Mouse (Mus musculus) heart, postnatal 0 days (tissue): Measurements from ENCODE around the gene Slc7a15. TPM values are rescaled to one million over a fixed set of nuclear protein-coding genes. Genes with fewer than 3 reads are reported as not detected.

ENCODE experiments used
- ATAC-seq: fragments of 200-750 bp; cut with Nextera tagmentation; 2 replicates; pipeline ENCODE4 v1.8.0; 2017; ENCODE audit warnings: low read depth, moderate number of reproducible peaks, moderate library complexity; ENCODE audit not compliant: insufficient read depth
- DNase-seq: peaks from one replicate; pipeline ENCODE4 v3.0.0-alpha.2; 2016; ENCODE audit warnings: low spot score
- H3K27ac ChIP-seq: fragments of 300-500 bp; sonication (generic); 2 replicates; pipeline ENCODE4 v1.5.1; 2014; ENCODE audit warnings: low read depth, mild to moderate bottlenecking
- H3K27me3 ChIP-seq: fragments of 300-500 bp; sonication (generic); 2 replicates; pipeline ENCODE4 v1.6.1; 2014; ENCODE audit warnings: low read length, mixed read lengths; ENCODE audit not compliant: control insufficient read depth, insufficient read depth
- H3K36me3 ChIP-seq: fragments of 300-500 bp; sonication (generic); replicated peaks from 2 replicates; pipeline ENCODE4 v1.6.1; 2014; ENCODE audit warnings: low read length, mixed read lengths; ENCODE audit not compliant: control insufficient read depth, insufficient read depth
- H3K4me1 ChIP-seq: fragments of 300-500 bp; sonication (generic); 2 replicates; pipeline ENCODE4 v1.6.1; 2014; ENCODE audit warnings: antibody characterized with exemption; ENCODE audit not compliant: control insufficient read depth, insufficient read depth
- H3K4me2 ChIP-seq: fragments of 300-500 bp; sonication (generic); 2 replicates; pipeline ENCODE4 v1.6.1; 2014; ENCODE audit warnings: low read depth, mild to moderate bottlenecking, low read length, moderate library complexity
- H3K4me3 ChIP-seq: fragments of 300-500 bp; sonication (generic); 2 replicates; pipeline ENCODE4 v1.5.1; 2014; ENCODE audit warnings: low read depth, low read length
- H3K9ac ChIP-seq: fragments of 300-500 bp; sonication (generic); replicated peaks from 2 replicates; pipeline ENCODE4 v1.6.1; 2014; ENCODE audit warnings: low read depth, low read length, mixed read lengths
- H3K9me3 ChIP-seq: fragments of 300-500 bp; sonication (generic); replicated peaks from 2 replicates; pipeline ENCODE4 v1.6.1; 2016; ENCODE audit warnings: low read length; ENCODE audit not compliant: control insufficient read depth
- CTCF ChIP-seq: IDR thresholded peaks from 2 replicates; pipeline ENCODE4 v1.5.1; 2016; ENCODE audit warnings: antibody characterized with exemption, control low read depth, low read depth
- EP300 ChIP-seq: IDR thresholded peaks from 2 replicates; pipeline ENCODE4 v1.6.1; 2016; ENCODE audit warnings: antibody characterized with exemption, low read depth
- WGBS: fragments of 180-500 bp; shearing (Covaris S2); extraction: QIAGEN DNeasy Blood & Tissue Kit; methylation state at CpG from one replicate; pipeline ENCODE4 v1.1.7; 2014; 5-methylcytosine and 5-hydroxymethylcytosine counted together
- polyA plus RNA-seq: library from polyadenylated mRNA; unstranded; fragments of >200 nt; fragmentation: Nextera tagmentation; extraction: Ambion mirVana; gene quantifications from 2 replicates; pipeline ENCODE4 v1.2.1, GENCODE M21; 2015
- total RNA-seq: library from RNA; depleted of rRNA; stranded (reverse); fragments of >200 nt; gene quantifications from 2 replicates; pipeline ENCODE4 v1.2.3, GENCODE M21; 2014; ENCODE audit warnings: low replicate concordance

The Slc7a15 gene
- total and polyA plus RNA-seq, 2 experiments from 2014 or later = 0.05 TPM; not detected in 1

DNA sequence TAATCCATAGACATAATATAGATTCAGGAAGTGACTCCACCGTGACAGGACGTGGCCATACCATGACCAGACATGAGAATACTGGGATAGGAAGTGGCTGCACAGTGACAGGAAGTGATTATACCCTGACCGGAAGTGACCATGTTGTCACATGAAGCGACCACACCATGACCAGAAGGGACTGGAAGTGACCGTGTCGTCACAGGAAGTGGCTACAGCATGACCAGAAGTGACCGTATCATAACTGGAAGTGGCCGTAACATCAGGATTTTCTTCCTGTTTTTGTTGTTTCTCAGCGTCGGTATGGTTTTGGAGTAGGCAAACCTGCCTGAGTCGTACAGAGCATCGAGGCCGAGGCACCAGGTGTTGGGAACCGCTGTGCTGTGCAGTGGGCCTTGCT lies 38.1 kb upstream of the Slc7a15 start:
- ATAC-seq (no peak), DNase-seq (no peak)
- Histone ChIP-seq H3K4me3 (no peak overlapping the region), H3K36me3 (no peaks in the 10 kb centered on the region), H3K9ac (no peak overlapping the region), H3K4me2 (no peak overlapping the region), H3K27me3 (no peaks in the 10 kb centered on the region), H3K4me1 (0 out of 2 replicates have a peak, but pooled peaks cover 3% of the 10 kb centered on the region), H3K27ac (no peak overlapping the region), H3K9me3 (no peaks in the 10 kb centered on the region)
- WGBS = 81% methylated on average over 14 of the region's 14 CpGs
- TF ChIP-seq CTCF (no peak), EP300 (no peak)

DNA sequence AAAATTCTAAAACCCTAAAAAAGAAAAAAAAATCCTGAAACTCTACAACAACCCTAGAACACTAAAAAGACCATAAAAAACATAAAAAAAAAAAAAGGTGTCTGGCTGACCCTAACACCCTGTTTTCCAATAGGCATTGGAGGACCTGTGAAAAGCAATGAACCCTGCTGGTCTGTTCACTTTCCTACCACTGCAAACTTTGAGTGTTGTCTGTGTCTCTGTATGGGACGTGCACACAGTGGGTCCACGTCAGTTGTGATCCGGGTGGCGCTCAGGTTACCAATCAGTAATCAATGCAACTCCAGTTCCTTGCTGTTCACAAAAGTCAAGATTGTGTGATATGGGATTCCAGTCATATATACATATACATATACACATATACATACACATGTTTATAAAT lies 36.7 kb upstream of the Slc7a15 start:
- Histone ChIP-seq H3K36me3 (no peaks in the 10 kb centered on the region), H3K27me3 (no peaks in the 10 kb centered on the region), H3K4me2 (no peak overlapping the region), H3K4me1 (0 out of 2 replicates have a peak, but pooled peaks cover 3% of the 10 kb centered on the region), H3K9me3 (no peaks in the 10 kb centered on the region), H3K4me3 (no peak overlapping the region), H3K9ac (no peak overlapping the region), H3K27ac (no peak overlapping the region)
- ATAC-seq (0 out of 2 replicates have a peak, but pooled peaks have one; percentile 41), DNase-seq (no peak)
- TF ChIP-seq CTCF (no peak), EP300 (no peak)
- 92% methylated on average over 4 of the region's 4 CpGs for WGBS

DNA sequence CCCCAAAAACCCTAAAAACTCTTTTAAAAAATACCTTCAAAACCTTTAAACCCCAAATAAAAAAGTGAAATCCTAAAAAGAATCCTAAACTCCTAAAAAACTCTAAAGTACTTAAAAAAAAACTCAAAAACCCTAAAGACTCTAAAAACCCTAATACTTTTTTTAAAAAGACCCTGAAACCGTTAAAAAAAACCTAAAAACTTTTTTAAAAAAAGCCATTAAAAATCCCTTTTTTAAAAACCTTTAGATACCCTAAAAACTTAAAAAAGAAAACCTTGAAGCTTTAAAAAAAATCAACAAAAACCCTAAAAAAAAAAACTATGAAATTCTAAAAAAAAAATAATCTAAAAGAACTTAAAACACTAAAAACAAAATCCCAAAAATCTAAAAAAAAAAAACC lies 35.4 kb upstream of the Slc7a15 start:
- Histone ChIP-seq H3K27me3 (no peaks in the 10 kb centered on the region), H3K4me3 (no peak overlapping the region), H3K27ac (no peak overlapping the region), H3K36me3 (no peaks in the 10 kb centered on the region), H3K9me3 (no peaks in the 10 kb centered on the region), H3K4me2 (no peak overlapping the region), H3K4me1 (no peaks in the 10 kb centered on the region), H3K9ac (no peak overlapping the region)
- 92% methylated on average over 1 of the region's 1 CpGs for whole genome bisulfite sequencing
- ATAC-seq (no peak), DNase-seq (no peak)
- TF ChIP-seq CTCF (no peak), EP300 (no peak)

DNA sequence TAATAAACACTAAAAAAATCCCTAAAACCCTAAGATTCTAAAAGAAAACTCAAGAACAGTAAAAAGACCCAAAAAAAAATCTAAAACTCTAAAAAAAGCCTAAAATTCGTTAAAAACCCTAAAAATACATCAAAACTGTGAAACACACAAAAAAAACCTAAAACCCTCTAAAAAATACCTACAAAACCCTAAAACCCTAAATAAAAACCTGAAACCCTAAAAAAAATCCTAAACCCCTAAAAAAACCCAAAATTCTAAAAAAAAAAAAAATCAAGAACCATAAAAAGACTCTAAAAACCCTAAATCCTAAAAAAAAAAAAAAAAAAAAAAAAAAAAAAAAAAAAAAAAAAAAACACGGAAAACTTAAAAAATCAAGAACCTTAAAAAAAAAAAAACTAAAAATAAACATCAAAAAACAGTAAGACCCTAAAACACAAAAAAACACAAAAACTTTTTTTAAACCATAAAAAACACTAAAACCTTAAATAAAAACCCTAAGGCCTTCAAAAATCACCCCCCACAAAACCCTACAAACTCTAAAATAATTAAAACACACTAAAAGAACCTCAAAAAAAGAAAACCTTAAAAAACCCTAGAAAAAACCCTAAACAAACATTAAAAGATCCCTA lies 34.0 kb upstream of the Slc7a15 start:
- Histone ChIP-seq H3K4me3 (no peak overlapping the region), H3K9me3 (no peaks in the 10 kb centered on the region), H3K9ac (no peak overlapping the region), H3K36me3 (no peaks in the 10 kb centered on the region), H3K27ac (no peak overlapping the region), H3K4me2 (no peak overlapping the region), H3K4me1 (no peaks in the 10 kb centered on the region), H3K27me3 (no peaks in the 10 kb centered on the region)
- WGBS = 69% methylated on average over 2 of the region's 2 CpGs
- no peak for ATAC-seq
- DNase-seq = no peak
- TF ChIP-seq CTCF = no peak
- no peak for TF ChIP-seq EP300

DNA sequence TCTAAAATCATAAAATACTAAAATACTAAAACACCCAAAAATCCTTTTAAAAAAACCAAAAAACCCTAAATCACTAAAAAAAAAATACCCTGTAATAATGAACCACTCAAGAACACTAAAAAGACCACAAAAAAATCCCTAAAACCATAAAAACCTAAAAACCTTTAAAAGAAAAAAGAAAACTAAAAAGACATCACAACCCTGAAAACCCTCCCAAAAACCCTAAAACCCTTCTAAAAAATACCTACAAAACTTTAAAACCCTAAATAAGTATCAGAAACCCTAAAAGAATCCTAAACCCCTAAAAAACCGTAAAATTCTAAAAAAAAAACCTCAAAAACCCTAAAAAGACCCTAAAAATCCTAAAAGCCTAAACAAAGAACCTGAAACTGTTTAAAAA lies 32.8 kb upstream of the Slc7a15 start:
- Histone ChIP-seq H3K4me2 (no peak overlapping the region), H3K27ac (no peak overlapping the region), H3K4me3 (no peak overlapping the region), H3K9me3 (no peaks in the 10 kb centered on the region), H3K9ac (no peak overlapping the region), H3K27me3 (no peaks in the 10 kb centered on the region), H3K4me1 (no peaks in the 10 kb centered on the region), H3K36me3 (no peaks in the 10 kb centered on the region)
- WGBS = 92% methylated on average over 1 of the region's 1 CpGs
- ATAC-seq (no peak), DNase-seq (no peak)
- TF ChIP-seq EP300 (no peak), CTCF (no peak)

DNA sequence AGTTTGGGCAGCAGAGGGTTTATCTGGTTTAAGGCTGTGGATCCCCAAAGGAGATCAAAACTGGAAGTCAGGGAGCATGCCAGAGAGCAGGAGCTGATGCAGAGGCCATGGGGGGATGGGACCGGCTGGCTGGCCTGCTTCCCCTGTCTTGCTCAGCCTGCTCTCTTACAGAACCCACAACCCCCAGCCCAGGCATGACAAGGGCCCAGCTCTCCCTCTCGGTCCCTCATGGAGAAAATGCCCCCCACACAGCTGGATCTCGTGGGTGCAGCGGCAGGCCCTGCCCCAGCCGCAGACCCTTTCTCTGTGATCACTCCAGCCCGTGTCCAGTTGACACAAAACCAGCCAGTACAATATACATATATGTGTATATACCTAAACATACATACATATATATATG lies 30.7 kb upstream of the Slc7a15 start:
- no peak overlapping the region for H3K9ac ChIP-seq
- H3K36me3 ChIP-seq = no peaks in the 10 kb centered on the region
- no peaks in the 10 kb centered on the region for H3K4me1 ChIP-seq
- no peaks in the 10 kb centered on the region for H3K27me3 ChIP-seq
- no peak overlapping the region for H3K4me3 ChIP-seq
- TF ChIP-seq EP300 = no peak
- TF ChIP-seq CTCF = no peak
- DNase-seq = no peak
- no peak overlapping the region for H3K27ac ChIP-seq
- H3K9me3 ChIP-seq = no peaks in the 10 kb centered on the region
- no peak for ATAC-seq
- WGBS = 92% methylated on average over 6 of the region's 6 CpGs
- no peak overlapping the region for H3K4me2 ChIP-seq
